11 mouse cellular contexts compared by ENCODE assay signal in genomic region chr10:75595981-75596380, GRCm38 (mm10). TPM values are rescaled to one million over a fixed set of nuclear protein-coding genes. Genes with fewer than 3 reads are reported as not detected.
A peak's percentile ranks its signal among the peaks of the same experiment; 100 is the strongest.
DNase-seq lines count a peak whose midpoint lies in the region; ATAC-seq and TF ChIP-seq lines count a peak whose summit lies in the region.
"Had no signal": no experiment of that assay in that cellular context is flagged by ENCODE, and none has a peak within 500 bp of the region (broad histone marks: within the 10 kb centered on the region; RNA-seq: fewer than 3 reads in every experiment).

No protein-coding gene starts in this region.

- peak; percentile 83 for DNase-seq in heart, adult 2 months
- peak; percentile 14 for DNase-seq in Muller cell, postnatal 12 days (ENCODE audit: inconsistent ontology term)
- DNase-seq in cerebellum, postnatal 25 days = peak; percentile 52 to 77
- DNase-seq in lung, postnatal 36 days = peak; percentile 64
- no peak for DNase-seq in spleen, postnatal 36 days (ENCODE audit: low spot score in 2 of 2)
- DNase-seq in frontal cortex, postnatal 10 days (ENCODE audit: low spot score in 2 of 2) = no peak
- DNase-seq: layer of hippocampus, postnatal 36 days had no signal

- ATAC-seq in heart, embryonic 12.5 days (ENCODE audit: insufficient number of reproducible peaks, low FRiP score) = no peak
- ATAC-seq in liver, embryonic 12.5 days = no peak

- no peak overlapping the region for H3K9ac ChIP-seq in heart, adult 2 months (ENCODE audit: low read depth, low read length)
- H3K9ac ChIP-seq in heart, embryonic 12.5 days = no peak overlapping the region
- H3K9ac ChIP-seq in liver, embryonic 12.5 days = no peak overlapping the region

- H3K4me1 ChIP-seq in heart, adult 2 months (ENCODE audit: control insufficient read depth, insufficient read depth, low read length) = peaks cover 13% of the 10 kb centered on the region
- peaks cover 13% of the 10 kb centered on the region; the same call in 1 of the 2 replicates for H3K4me1 ChIP-seq in heart, embryonic 12.5 days (replicated peaks)
- peaks cover 9% of the 10 kb centered on the region; the same call in 1 of the 2 replicates for H3K4me1 ChIP-seq in liver, embryonic 12.5 days

- H3K27me3 ChIP-seq in heart, adult 2 months (ENCODE audit: control insufficient read depth, insufficient read depth, low read length) = no peaks in the 10 kb centered on the region
- no peaks in the 10 kb centered on the region for H3K27me3 ChIP-seq in heart, embryonic 12.5 days (replicated peaks)
- no peaks in the 10 kb centered on the region for H3K27me3 ChIP-seq in liver, embryonic 12.5 days (replicated peaks)

- H3K79me2 ChIP-seq in heart, adult 2 months (replicated peaks; ENCODE audit: control insufficient read depth, insufficient read depth, low read length) = no peaks in the 10 kb centered on the region

- 31% methylated on average over 8 of the region's 8 CpGs for WGBS in heart, adult 2 months
- 71% methylated on average over 8 of the region's 8 CpGs for WGBS in heart, embryonic 12.5 days
- 76% methylated on average over 8 of the region's 8 CpGs for WGBS in liver, embryonic 12.5 days (ENCODE audit: insufficient replicate concordance)

- no peak for TF ChIP-seq POLR2A in heart, adult 2 months (IDR thresholded peaks at IDR 0.05; ENCODE audit: insufficient read depth, low read depth, low read length)

- intact Hi-C loops in heart, adult 2 months (cut with DNase I) = no loop called here

- TF ChIP-seq EP300 in heart, adult 2 months (IDR thresholded peaks at IDR 0.05; ENCODE audit: insufficient read depth, low read depth, low read length) = peak; percentile 70; the same call in 1 of the 2 replicates

- H3K4me3 ChIP-seq in heart, adult 2 months = no peak overlapping the region
- no peak overlapping the region for H3K4me3 ChIP-seq in heart, embryonic 12.5 days
- no peak overlapping the region for H3K4me3 ChIP-seq in liver, embryonic 12.5 days

- no peak for TF ChIP-seq CTCF in heart, adult 2 months (IDR thresholded peaks at IDR 0.05)

- H3K27ac ChIP-seq in heart, adult 2 months = no peak overlapping the region
- no peak overlapping the region for H3K27ac ChIP-seq in heart, embryonic 12.5 days (ENCODE audit: poor library complexity, severe bottlenecking)
- H3K27ac ChIP-seq in liver, embryonic 12.5 days = no peak overlapping the region

- peaks cover 3% of the 10 kb centered on the region for H3K9me3 ChIP-seq in heart, embryonic 12.5 days (replicated peaks)
- H3K9me3 ChIP-seq in liver, embryonic 12.5 days (replicated peaks) = 0 out of 2 replicates have a peak, but pooled peaks cover 7% of the 10 kb centered on the region

- no peak overlapping the region for H3K4me2 ChIP-seq in heart, embryonic 12.5 days
- H3K4me2 ChIP-seq in liver, embryonic 12.5 days = no peak overlapping the region

- no peaks in the 10 kb centered on the region for H3K36me3 ChIP-seq in heart, adult 2 months (ENCODE audit: control insufficient read depth, insufficient read depth, low read length)
- H3K36me3 ChIP-seq in heart, embryonic 12.5 days = peaks cover 5% of the 10 kb centered on the region; the same call in 1 of the 2 replicates
- no peaks in the 10 kb centered on the region for H3K36me3 ChIP-seq in liver, embryonic 12.5 days
- H3K36me3 ChIP-seq: G1E had no signal

RNA-seq across cellular contexts. Expression of gene Ggt5, which starts 6.8 kb away (rescaled TPM):
- total RNA-seq in heart, adult 2 months (2021) = 1 to 10 TPM; 3.8 to 7.9 TPM
- polyA plus RNA-seq in heart, adult 2 months (2012; rRNA removed) = 41.9 TPM in 2 replicates
- 6.1 and 7.7 TPM in 2 replicates for polyA plus RNA-seq in heart, embryonic 12.5 days (2016; fragmentation: Nextera tagmentation; extraction: Ambion mirVana)
- polyA plus RNA-seq in liver, embryonic 12.5 days (2016; fragmentation: Nextera tagmentation; extraction: Ambion mirVana) = 0.21 and 0.41 TPM in 2 replicates
- polyA plus RNA-seq: G1E had no signal

RNA-seq across cellular contexts. Expression of gene Ggt1, which starts 34.6 kb away (rescaled TPM):
- under 1 TPM in 1 of 2 experiments, not detected in 1; 0.31 TPM for total RNA-seq in heart, adult 2 months (2021)
- 0.35 TPM in 1 of 2 replicates, not detected in the other for polyA plus RNA-seq in heart, adult 2 months (2012; rRNA removed)
- polyA plus RNA-seq in heart, embryonic 12.5 days (2016; fragmentation: Nextera tagmentation; extraction: Ambion mirVana) = 0.34 and 0.49 TPM in 2 replicates
- polyA plus RNA-seq in liver, embryonic 12.5 days (2016; fragmentation: Nextera tagmentation; extraction: Ambion mirVana) = 2.6 and 4.7 TPM in 2 replicates
- total RNA-seq: G1E had no signal
- polyA plus RNA-seq: G1E had no signal

RNA-seq across cellular contexts. Expression of gene Lrrc75b, which starts 35.9 kb away (rescaled TPM):
- under 1 TPM; 0.66 to 0.84 TPM for total RNA-seq in heart, adult 2 months (2021)
- polyA plus RNA-seq in heart, adult 2 months (2012; rRNA removed) = 1.00 and 1.3 TPM in 2 replicates
- 1.4 and 1.6 TPM in 2 replicates for polyA plus RNA-seq in heart, embryonic 12.5 days (2016; fragmentation: Nextera tagmentation; extraction: Ambion mirVana)
- 0.11 and 0.12 TPM in 2 replicates for polyA plus RNA-seq in liver, embryonic 12.5 days (2016; fragmentation: Nextera tagmentation; extraction: Ambion mirVana)
- total RNA-seq: common myeloid progenitor, adult 5-6 weeks had no signal
- polyA plus RNA-seq: G1E had no signal

RNA-seq across cellular contexts. Expression of gene Susd2, which starts 47.8 kb away (rescaled TPM):
- 1 to 10 TPM; 1.3 to 1.8 TPM for total RNA-seq in heart, adult 2 months (2021)
- 4.3 TPM in 2 replicates for polyA plus RNA-seq in heart, adult 2 months (2012; rRNA removed)
- 4.5 and 5.1 TPM in 2 replicates for polyA plus RNA-seq in heart, embryonic 12.5 days (2016; fragmentation: Nextera tagmentation; extraction: Ambion mirVana)
- 0.69 and 1.1 TPM in 2 replicates for polyA plus RNA-seq in liver, embryonic 12.5 days (2016; fragmentation: Nextera tagmentation; extraction: Ambion mirVana)

Comparison
In these comparisons a context has a peak if more than half of its experiments do, and no peak if none do; other contexts are left out.
1. DNase-seq: peak in heart, adult 2 months (2 of 2), Muller cell, postnatal 12 days (single experiment), cerebellum, postnatal 25 days (2 of 2) and lung, postnatal 36 days (single experiment); none in spleen, postnatal 36 days (0 of 2) and frontal cortex, postnatal 10 days (0 of 2).